Mouse (Mus musculus) left cerebral cortex, adult 2 months (tissue): ENCODE data around the gene Krtap16-1. TPM values are rescaled to one million over a fixed set of nuclear protein-coding genes. Genes with fewer than 3 reads are reported as not detected.

Experiments used
- DNase-seq, 2 experiments: peaks; one replicate each; pipeline ENCODE4 v3.0.0; 2021 to 2022; ENCODE audit warnings: low spot score in 2 of 2, mixed read lengths in 1 of 2; ENCODE audit errors: extremely low spot score in 1 of 2
- H3K27ac ChIP-seq: fragments of 200-600 bp; 2 replicates; pipeline ENCODE4 v1.8.1; 2022
- H3K4me3 ChIP-seq: fragments of 200-600 bp; 2 replicates; pipeline ENCODE4 v1.8.1; 2022
- CTCF ChIP-seq: fragments of 200-600 bp; IDR thresholded peaks from 2 replicates; pipeline ENCODE4 v1.8.1; 2022; ENCODE audit warnings: antibody characterized with exemption, mild to moderate bottlenecking, moderate library complexity
- intact Hi-C: fragments of 180-260 bp; cut with DNase I; formaldehyde crosslinking; loops from one replicate; pipeline ENCODE4 v1.15.1; 2025
- total RNA-seq, 2 experiments: library from RNA; stranded (reverse); gene quantifications; 2 replicates each; pipeline ENCODE4 v1.2.3; 2021

Krtap16-1 gene
- total RNA-seq, 2 experiments from 2014 or later = not detected

GRCm38 (mm10) chr11:99935991-99936390 lies 50.4 kb downstream of the Krtap16-1 start, which contains the start of gene Krtap31-2:
Gene Krtap31-2 (plus strand): TSS chr11:99936291.
- Histone ChIP-seq H3K27ac (no peak within 1 kb of the TSS), H3K4me3 (no peak within 1 kb of the TSS)
- DNase-seq = no peak
- TF ChIP-seq CTCF = no peak
- intact Hi-C loops = no loop called here

Other genes with a start within 250 kb of the Krtap16-1 start
- gene Gm11595, start 213.7 kb downstream of the Krtap16-1 start, total RNA-seq = not detected
- gene Krtap4-8, start 205.9 kb downstream of the Krtap16-1 start, total RNA-seq = not detected
- gene Krtap4-9, start 201.4 kb downstream of the Krtap16-1 start, total RNA-seq = not detected
- gene Gm11596, start 193.1 kb downstream of the Krtap16-1 start, total RNA-seq = not detected
- not detected for gene Gm11569, start 187.7 kb downstream of the Krtap16-1 start, total RNA-seq
- not detected for gene Gm11554, start 182.2 kb downstream of the Krtap16-1 start, total RNA-seq
- not detected for gene Krtap4-13, start 176.7 kb downstream of the Krtap16-1 start, total RNA-seq
- not detected for gene Gm11564, start 170.9 kb downstream of the Krtap16-1 start, total RNA-seq
- gene 2300003K06Rik, start 148.5 kb downstream of the Krtap16-1 start, total RNA-seq = not detected
- not detected for gene Krtap4-16, start 135.0 kb downstream of the Krtap16-1 start, total RNA-seq
- gene Gm11568, start 128.7 kb downstream of the Krtap16-1 start, total RNA-seq = not detected
- gene Gm11559, start 122.1 kb downstream of the Krtap16-1 start, total RNA-seq = not detected
- gene Krtap9-1, start 113.2 kb downstream of the Krtap16-1 start, total RNA-seq = not detected
- not detected for gene Gm11567, start 107.4 kb downstream of the Krtap16-1 start, total RNA-seq
- not detected for gene Krtap31-1, start 78.7 kb downstream of the Krtap16-1 start, total RNA-seq
- gene Gm11565, start 71.8 kb downstream of the Krtap16-1 start, total RNA-seq = not detected
- gene Krtap31-2, start 50.3 kb downstream of the Krtap16-1 start, total RNA-seq = not detected
- gene Krtap9-5, start 38.1 kb downstream of the Krtap16-1 start, total RNA-seq = not detected
- not detected for gene Krtap29-1, start 7.5 kb downstream of the Krtap16-1 start, total RNA-seq
- gene Krtap17-1, start 7.4 kb upstream of the Krtap16-1 start, total RNA-seq = not detected
- gene Krt33a, start 29.6 kb upstream of the Krtap16-1 start, total RNA-seq = not detected
- gene Krt33b, start 43.3 kb upstream of the Krtap16-1 start, total RNA-seq = not detected
- gene Krt34, start 55.0 kb upstream of the Krtap16-1 start, total RNA-seq = not detected
- not detected for gene Krt31, start 64.0 kb upstream of the Krtap16-1 start, total RNA-seq
- gene Krt32, start 101.6 kb upstream of the Krtap16-1 start, total RNA-seq = not detected
- not detected for gene Krt35, start 109.6 kb upstream of the Krtap16-1 start, total RNA-seq
- not detected for gene Krt36, start 119.0 kb upstream of the Krtap16-1 start, total RNA-seq
- gene Krt13, start 135.0 kb upstream of the Krtap16-1 start, total RNA-seq = not detected
- not detected for gene Krt15, start 149.3 kb upstream of the Krtap16-1 start, total RNA-seq
- not detected for gene Krt19, start 162.1 kb upstream of the Krtap16-1 start, total RNA-seq
- gene Krt9, start 206.6 kb upstream of the Krtap16-1 start, total RNA-seq = 1 to 10 TPM; 3.2 to 3.4 TPM
- gene Krt14, start 221.0 kb upstream of the Krtap16-1 start, total RNA-seq = not detected